Mouse (Mus musculus) granulocyte monocyte progenitor cell, adult 5-6 weeks (primary cell): ENCODE results near the gene Foxf2. TPM values are rescaled to one million over a fixed set of nuclear protein-coding genes. Genes with fewer than 3 reads are reported as not detected.

Experiments
- ATAC-seq: replicated peaks from 2 replicates; pipeline ENCODE4 v1.8.0; 2016; ENCODE audit warnings: mild to moderate bottlenecking, moderate TSS enrichment, inconsistent platforms; ENCODE audit not compliant: poor library complexity, severe bottlenecking
- total RNA-seq, 2 experiments: library from RNA; stranded (forward) in 1 of 2; stranded (reverse) in 1 of 2; fragments of 200-712, 200-1000 nt in 1 of 2; fragments of >200 nt in 1 of 2; fragmentation: Nextera tagmentation in 1 of 2; gene quantifications; 2 replicates each; pipeline ENCODE4 v1.2.3; 2014 to 2017

Gene Foxf2
- total RNA-seq, 2 experiments from 2014 or later: not detected

DNA sequence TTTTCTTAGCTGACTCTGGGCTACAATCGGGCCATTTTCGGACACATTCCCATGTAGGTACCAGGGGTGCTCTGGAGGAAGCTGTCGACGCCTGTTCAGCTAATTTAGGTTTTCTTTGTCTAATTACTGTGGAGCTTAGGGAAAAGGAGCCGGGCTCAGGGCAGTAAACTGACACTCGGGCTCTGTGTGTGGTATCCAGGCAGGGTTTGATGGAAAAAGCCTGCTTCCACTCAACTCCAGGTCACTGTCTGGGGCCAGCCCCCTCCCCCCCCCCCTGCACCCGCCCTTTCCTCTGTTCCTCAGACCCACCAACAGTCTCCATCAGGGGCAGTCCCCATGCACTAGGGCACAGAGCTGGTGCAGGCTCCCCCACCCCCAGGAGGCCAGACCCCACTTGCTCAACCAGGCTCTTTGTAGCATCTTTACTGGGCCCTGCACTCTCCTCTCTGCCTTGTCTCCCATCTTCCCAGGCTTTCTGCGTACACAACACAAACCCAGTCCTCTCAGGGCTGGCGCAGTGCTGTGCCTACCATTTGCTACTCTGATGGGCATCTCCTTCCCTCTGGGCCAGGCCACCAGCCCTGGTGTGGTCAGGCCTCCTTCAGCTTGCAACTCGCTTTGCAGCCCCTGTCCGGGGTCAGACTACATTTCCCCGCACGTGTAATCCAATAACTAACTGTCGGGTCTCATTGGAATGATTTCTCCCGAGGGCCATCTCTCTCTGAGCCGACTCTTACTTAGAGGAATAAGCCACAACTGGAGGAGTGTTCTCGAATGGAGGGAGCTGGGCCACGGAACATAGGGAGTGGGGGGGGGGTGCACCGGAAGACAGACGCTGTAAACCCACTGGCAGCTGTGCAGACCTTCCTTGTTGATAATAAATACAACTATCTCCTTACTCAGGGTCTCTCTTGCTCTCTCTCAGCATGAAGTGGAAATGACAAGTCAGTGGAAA lies 1.4 kb upstream of the Foxf2 start:
- ATAC-seq: no peak

DNA sequence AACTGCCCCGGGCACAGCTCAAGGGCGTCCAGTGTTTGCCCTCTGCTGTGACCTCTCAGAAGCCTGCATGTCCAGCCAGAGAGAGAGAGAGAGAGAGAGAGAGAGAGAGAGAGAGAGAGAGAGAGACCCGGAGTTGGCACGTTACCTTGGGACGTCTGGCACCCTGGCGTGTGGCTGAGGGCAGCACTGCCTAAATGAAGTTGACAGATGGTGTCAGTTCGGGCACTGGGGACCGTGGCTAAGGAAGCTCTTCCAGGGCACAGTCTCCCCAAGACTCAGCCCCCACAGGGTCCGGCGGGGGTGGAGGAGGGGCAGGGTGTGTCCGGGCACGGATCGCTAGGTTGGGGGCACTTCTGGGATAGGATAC lies 667 bp upstream of the Foxf2 start:
- ATAC-seq: no peak

DNA sequence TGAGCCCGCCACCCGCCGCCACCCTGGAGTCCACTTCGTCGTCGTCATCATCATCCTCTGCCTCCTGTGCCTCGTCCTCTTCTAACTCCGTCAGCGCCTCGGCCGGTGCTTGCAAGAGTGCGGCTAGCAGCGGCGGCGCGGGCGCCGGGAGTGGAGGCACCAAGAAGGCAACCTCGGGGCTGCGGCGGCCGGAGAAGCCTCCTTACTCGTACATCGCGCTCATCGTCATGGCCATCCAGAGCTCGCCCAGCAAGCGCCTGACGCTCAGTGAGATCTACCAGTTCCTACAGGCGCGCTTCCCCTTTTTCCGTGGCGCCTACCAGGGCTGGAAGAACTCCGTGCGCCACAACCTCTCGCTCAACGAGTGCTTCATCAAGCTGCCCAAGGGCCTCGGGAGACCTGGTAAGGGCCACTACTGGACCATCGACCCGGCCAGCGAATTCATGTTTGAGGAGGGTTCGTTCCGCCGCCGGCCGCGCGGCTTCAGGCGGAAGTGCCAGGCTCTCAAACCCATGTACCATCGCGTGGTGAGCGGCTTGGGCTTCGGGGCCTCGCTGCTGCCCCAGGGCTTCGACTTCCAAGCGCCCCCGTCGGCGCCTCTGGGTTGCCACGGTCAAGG lies 676 bp downstream of the Foxf2 start:
- peak; percentile 73 for ATAC-seq

DNA sequence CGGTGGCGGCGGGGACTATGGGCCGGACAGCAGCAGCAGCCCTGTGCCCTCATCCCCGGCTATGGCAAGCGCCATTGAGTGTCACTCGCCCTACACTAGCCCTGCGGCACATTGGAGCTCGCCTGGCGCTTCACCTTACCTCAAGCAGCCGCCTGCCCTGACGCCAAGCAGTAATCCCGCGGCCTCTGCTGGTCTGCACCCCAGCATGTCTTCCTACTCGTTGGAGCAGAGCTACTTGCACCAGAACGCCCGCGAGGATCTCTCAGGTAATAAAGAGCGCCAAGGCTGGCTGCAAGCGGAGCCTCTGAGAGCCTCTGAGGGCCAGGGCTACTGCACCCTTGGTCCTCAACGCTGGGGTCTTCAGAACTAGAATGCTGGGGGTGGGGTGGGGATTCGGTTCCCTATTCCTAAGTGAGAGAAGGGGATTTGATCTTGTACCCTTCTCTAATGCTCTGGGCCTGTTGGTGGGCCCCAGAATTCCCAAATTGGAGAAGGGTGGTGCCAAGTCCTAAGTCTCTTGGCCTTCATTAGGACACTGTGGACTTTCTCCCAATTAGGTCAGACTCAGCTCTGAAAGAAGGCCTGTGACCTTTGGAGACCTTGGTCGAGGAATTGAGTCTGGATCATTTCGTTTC lies 1.5 kb downstream of the Foxf2 start:
- ATAC-seq: no peak

DNA sequence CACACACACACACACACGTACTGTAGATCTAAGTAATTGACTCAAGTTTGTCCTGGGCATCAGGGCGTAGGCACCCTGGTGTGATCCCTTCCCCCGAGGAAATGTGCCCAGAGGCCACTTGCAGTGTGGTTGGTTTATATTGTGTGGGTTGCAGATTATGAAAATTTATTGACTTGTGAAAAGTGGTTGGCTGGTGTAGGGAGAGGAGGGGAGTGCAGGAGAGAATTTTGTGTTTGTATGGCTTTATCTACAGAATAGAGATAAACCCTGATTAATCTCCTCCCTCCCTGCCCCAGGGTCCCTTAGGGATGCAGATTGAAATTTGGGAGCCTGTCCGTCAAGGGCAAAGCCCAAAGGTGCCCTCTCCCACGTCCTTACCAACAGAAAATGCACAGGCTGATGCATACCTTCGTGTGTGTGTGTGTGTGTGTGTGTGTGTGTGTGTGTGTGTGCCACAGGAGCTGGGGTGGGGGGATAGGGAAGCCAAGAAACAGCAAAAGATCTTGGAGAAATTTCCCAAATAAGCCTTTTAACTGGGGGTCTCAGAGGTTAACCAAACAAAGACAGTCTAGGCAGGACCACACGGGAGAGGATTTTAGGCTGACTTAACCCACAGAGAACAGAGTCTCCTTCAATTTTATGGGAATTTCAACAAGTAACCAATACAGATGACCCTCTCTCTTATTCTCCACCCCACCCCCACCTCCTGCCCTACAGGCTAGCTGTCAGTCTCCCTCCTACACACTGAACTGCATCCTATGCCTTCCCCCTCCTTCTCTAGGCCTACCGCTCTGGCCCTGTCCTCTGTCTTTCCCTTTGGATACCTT lies 2.5 kb downstream of the Foxf2 start:
- no peak for ATAC-seq

DNA sequence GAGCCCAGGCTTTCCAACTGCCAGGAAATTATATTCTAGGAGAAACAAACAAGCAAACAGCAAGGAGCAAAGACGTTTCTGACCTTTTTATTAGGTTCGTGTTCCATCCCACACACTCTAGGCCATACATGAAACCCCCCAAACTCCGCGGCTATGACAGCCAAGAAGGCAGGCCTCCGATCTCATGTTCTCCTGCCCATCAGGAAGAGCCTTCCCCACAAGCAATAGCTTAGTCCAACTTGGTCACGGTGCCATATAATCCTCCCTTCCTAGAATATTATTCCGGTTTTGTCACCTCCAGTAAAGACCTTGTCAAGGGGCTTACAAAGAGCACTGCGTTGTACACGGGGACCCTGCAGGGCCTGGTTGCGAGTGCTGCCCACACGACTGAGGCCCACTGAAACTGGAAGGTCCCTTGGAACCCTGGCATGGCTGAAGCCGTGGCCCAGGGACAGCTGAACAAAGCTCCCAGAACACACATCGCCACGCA lies 3.1 kb downstream of the Foxf2 start:
- no peak for ATAC-seq

DNA sequence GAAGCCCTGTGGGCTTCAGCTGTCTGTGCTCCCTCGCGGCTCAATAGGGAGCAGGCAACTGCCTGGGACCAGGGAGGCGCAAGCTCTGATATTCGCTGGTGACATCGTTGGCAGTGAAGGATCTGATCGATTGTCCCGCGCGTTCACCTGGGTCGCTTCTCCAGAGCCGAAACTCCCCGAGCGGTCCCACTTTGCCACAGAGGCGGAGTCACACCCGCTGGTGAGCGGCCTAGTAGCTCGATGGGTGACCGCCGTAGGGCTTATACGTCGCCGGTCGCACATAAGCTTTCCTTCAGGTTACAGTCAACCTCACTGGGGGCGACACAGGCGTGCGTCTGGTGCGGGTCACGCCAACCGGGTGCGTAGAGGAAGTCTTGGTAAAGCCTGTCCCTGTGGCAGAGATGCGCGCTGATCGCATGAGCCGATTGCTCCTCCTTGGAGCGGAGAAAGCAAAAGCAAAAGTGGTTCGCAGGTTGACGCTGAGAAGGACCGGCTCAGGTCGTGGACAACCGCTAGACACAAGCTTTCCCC lies 3.8 kb downstream of the Foxf2 start:
- peak; percentile 34 for ATAC-seq

DNA sequence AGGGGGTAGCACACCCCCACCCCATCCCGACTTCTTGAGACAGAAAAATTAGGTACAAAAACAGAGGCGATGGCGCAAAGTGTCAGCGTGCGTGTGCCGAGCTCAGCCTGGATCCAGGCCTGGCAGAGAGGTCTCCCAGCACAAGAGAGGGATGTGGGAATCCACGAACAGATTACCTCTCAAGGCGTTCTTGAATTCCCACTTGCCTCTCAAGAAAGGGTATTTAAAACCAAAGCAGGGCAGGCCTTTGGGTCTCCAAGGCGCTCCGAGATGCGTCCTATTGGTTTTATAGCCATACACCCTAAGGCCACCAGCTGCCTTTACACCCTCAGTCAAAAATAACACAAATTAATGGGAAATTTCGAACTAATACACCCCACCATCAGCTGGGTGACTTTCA lies 4.4 kb downstream of the Foxf2 start:
- ATAC-seq: no peak

DNA sequence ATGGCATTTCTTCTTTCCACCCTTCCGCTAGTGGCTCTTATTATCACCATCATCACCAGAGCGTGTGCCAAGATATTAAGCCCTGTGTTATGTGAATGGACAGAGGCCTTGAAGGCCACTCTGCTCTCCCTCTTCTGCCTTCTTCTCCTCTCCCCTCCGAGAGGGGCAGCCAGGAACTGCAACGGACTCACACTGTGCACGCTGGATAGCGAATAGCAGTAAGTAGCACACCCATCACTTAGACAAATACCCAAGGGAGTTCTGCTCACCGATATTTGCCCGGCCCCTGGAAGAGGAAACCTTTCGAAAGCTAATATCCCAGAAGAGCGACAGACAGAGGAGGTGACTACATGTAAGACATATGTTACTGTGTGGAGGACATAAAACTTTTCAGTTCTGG lies 4.9 kb downstream of the Foxf2 start:
- no peak for ATAC-seq

DNA sequence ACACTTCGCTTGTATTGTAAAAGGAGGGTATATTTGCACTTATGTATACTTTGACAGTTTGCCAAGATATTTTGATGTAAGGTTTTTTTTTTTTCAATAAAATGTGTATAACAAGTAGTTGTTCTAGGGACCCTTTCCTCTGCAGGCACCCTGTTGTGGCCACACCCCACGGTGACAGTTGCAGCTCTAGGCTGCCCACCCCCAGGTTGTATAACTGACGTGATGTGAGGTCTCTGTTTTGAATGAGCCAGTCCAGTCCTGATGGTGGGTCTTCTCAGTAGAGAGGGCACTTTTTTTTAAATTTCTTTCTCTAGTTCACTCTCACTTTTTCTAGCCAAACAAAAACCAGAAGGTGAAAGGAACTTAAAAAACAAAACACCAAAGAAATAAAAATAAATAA lies 5.7 kb downstream of the Foxf2 start:
- ATAC-seq: no peak

DNA sequence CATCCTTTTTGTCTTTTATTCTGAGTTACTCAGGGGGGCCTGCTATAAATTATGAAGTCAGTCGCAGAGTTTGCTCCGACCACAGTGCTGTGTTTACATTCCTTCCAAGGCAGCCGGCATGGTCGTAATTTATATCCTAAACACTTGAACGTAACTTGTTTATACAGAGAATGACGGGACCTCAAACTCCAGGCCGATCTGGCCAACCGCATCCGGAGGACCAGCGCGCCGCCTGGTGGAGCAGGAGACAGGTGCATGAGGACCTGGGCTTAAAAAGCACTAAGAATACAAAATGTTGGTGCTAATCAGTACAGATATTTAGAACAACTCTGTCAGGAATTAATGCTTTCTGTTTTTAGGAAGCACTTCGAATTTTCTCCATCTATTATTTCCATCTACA lies 6.8 kb downstream of the Foxf2 start:
- ATAC-seq: peak; percentile 56

DNA sequence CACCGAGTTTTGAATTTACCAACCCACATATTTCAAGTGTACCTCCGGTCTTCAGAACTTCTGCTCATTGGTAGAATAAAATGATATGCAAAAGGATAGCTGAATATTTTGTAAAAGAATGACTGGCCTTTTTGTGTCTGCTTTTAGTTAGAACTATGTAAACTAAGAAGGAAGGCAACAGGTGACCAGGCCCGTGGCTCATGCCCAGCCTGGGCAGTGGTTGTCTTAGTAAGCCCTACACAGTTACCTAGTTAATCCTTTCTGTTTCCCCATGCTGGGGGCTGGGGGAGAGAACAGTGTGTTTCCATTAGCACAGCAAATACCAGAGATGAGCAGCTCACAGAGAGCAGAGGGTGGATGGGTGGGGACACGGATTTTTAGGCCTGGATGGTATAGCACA lies 7.6 kb downstream of the Foxf2 start:
- no peak for ATAC-seq

DNA sequence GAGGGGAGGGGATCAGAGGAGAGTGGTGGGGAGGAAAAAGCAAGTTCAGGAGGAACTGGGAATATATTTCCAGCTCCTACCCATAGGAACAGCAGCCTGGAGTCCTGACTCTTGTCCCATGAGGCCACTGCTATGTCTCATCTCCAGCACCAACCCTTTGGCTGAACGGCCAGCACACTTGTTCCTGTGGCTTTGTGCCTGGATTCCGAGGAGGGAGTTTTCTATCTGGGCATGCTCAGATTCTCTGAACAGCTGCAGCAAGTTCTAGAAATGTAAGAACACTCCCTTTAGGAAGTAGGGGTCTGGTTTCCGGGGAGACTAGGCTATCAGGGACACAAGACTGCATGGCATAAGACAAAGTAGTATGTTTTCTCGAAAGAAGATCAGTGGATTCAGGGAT lies 9.9 kb downstream of the Foxf2 start:
- no peak for ATAC-seq

DNA sequence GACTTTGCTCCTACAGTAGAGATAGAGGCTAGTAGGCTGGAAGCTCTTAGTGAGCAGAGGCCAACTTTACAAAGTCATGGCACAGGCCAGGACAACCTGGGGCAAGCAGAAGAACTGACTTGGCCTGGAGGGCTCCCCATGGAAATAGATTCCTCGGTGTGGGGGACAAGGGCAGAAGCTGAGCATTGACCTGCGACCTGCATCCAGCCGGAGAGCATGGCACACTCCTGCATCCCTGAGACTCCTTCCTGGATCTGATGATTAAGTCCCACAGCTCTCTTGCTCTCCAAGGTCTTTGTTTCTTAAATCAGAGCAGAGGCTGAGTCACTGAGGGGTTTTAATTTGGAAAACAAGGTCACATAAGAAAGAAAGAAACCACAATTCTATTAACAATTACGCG lies 15.9 kb downstream of the Foxf2 start:
- ATAC-seq: no peak

DNA sequence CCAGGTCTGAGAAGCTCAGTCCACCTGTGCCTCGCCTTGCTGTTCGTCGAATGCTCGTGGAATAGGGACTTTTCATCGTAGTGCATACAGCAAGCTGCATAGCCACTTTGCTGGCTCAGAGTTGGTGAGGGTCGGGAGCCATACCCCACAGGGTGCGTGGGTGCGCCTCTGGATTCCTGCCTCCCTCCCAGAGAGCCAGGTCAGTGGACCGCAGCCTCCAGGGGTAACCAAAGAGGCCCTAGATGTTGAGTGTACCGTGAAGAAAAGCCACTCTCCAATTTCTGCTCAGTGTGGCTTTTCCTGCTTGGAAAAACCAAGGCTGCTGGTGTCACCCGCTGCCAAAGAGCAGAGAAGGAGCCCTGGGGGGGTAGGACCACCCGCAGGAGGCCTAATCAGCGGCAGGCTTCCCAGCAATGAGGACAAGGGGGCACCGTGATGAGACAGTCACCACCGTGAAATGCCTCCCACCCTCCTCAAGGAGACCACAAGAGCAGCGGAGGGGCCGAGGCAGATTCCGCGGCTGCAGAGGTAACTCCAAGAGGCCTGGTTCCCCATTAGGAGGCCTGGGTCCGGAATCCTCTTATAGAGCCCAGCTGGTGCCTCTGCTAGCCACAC lies 26.6 kb downstream of the Foxf2 start:
- ATAC-seq: no peak

DNA sequence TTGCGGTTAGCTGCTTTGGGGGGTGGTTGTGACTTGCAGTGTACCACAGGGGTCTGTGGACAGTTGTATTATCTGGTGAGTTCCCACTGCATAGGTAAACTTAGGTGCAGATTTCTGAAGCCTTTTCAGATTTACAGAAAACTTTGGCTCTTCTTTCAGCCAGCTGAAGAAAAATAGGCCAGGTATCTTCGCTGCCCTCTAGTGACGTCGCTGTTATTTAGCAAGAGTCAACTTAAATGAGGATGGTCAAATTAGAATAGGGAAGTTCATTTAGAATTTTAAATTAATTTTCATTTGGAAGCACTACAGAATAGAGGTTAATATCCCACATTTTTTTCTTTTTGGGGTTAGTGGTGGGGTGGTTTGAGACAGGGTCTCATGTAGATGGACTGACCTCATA lies 30.6 kb downstream of the Foxf2 start:
- ATAC-seq: no peak

DNA sequence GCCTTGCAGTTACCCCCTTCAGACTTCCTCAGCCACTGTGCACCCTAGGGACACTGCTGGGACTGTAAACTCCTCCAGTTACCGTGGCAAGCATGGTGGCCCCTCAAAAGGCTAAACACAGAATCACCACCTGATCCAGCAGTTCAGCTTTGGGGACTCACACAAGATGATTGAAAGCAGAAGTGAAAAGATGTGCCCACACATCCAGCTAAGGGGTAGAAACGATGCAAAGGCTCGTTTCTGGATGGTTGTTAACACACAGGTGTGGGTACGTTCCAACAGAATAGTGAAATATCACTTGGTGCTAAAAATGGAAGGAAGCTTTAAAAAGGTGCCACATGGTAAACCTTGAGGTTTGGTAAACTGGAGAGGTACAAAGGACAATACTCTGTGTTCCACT lies 32.6 kb downstream of the Foxf2 start:
- no peak for ATAC-seq

DNA sequence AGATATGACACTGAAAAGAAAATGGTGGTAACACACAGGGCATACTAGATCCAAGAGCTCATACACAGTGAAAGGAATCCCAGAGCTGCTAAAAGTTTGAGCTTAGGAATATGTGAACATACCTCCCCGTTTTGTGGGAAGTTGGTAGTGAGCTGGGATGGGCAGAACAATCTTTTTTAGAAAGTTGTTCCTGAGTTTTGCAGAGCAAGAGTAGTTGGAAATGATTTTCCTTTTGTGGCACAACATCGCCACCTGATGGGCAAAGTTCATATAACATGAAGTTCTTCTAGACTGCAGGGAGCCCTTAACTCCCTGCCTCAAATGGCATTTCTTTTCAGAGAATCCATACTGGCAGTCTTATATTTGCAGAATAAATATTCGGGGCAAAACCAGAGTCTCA lies 33.3 kb downstream of the Foxf2 start:
- no peak; the same call in 1 of the 2 replicates for ATAC-seq

DNA sequence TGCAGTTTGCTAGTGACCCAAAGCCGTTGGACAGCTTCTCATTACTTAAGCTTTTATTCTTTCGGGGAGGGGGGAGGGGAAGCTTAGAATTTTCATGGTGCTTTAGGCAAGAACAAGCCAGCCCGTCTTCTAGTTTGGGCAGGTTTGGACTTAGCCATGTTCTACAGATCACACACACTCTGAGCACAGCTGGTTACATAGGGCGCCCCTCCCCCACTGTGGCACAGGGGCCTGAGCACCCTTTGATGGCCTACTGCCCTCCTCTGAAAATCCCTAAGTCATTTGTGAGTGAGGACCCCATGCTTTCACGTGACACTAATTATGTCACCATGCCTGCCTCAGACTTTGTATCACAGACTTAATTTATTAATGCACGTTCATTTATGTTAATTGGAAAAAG lies 35.6 kb downstream of the Foxf2 start:
- no peak for ATAC-seq

DNA sequence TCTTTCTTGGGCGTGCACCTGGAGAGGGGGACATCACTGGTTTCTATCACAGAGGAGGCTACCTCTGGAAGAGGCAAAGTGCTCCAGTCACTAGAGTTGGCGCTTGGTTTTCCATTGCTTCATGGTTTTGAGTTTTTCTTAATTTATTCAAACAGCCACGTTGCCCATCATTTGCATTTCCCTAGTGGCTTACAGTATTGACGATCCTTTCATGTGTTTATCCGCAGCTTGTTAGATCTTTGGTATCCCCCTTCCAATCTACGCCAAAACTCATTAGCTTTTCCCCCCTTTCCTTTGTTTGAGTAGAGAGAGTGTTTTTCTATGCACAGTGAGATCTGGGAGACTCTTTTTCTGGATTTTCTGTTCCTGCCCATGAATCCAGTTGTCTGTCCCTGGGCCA lies 39.8 kb downstream of the Foxf2 start:
- ATAC-seq: no peak
